Mouse (Mus musculus) ovary, adult 18-20 months (tissue): ENCODE data around the gene Fxr2.
"Not testable (repeated sequence)": the region's sequence is repeated elsewhere in the genome, so short reads cannot be mapped to it uniquely, and the experiment has no call there.

Source experiments
- DNase-seq: peaks from one replicate; pipeline ENCODE4 v3.0.0; 2022; ENCODE audit warnings: low spot score, mixed read lengths

The Fxr2 gene

DNA sequence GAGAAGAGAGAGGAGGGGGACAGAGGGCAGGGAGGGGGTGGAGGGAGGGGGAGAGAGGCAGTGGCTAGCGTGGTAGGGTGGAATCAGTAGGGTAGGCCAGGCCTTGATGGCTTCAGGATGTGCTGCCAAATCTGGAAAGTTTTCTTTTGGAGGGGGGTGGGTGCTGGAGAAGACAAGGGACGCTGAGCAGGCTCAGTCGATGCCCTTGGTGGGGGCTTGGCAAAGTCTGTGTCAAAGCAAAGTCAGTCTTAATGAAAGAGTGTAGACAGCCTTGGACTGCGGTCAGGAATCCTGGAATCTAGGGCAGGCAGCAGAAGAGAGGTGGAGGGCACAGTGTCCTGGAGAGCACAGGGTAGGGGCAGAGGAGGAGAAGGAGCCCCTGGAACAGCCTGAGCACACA, 21.9 kb upstream of the Fxr2 start:
- peak; percentile 73 for DNase-seq

DNA sequence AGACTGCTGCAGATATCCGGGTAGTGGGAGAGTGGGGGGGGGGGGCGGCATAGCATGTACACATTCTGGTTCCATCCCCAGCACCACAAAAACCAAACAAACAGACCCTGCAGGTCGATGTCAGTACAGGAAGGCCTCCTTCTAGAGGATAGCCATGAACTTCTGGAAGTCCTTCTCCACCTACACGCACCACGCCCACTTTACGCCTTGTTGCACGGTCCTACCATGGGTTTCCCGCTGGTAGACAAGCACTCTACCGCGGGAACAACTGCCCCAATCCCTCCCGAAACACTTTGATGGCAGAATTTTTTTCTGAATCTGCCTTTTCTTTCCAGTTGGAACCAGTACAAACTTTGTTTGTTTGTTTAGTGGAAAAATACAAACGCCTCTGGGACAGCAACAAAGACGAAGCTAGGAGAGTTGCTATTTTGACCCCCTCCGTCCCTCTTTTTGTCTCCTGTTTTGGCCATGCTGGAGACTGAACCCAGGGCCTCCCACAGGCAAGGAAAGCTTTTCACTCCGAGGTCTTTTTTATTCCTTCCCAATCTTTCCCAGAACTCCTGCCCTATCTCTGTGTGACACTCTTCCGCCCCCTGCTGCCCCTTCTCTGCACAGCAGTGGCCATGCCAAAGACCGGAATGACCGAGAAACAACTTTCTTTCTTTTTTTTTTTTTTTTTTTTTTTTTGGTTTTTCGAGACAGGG, 19.1 kb upstream of the Fxr2 start:
- peak; percentile 73 for DNase-seq

DNA sequence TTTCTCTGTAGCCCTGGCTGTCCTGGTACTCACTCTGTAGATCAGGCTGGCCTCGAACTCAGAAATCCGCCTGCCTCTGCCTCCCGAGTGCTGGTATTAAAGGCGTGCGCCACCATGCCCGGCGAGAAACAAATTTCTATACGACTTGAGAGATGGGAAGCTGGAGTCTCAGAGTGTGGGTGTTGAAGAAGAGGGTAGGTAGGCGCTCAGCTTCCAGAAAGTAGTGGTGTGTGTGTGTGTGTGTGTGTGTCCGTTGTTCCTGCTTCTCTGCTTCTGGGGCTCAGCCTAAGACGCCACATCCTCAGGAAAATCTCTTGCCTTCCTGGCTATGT, 18.6 kb upstream of the Fxr2 start:
- not testable (repeated sequence) for DNase-seq

DNA sequence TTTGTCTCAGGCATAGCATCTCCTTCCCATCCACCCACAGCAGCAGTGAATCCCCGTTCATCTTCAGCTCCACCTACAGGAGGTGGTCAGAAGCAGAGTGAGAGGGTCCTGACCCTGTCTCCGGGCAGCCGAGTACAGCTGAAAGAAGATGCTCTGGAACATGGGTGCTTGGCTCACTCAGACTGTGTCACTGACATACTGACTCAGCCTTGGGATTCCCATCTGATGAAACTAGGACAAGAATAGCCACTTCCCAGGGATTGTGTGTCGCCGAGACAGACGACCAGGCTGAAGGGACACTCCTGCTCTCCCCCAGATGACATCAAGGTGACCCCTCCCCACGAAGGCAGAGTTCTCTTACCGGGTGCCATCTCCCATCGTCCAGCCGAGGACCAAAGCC, 16.0 kb upstream of the Fxr2 start:
- DNase-seq: no peak

DNA sequence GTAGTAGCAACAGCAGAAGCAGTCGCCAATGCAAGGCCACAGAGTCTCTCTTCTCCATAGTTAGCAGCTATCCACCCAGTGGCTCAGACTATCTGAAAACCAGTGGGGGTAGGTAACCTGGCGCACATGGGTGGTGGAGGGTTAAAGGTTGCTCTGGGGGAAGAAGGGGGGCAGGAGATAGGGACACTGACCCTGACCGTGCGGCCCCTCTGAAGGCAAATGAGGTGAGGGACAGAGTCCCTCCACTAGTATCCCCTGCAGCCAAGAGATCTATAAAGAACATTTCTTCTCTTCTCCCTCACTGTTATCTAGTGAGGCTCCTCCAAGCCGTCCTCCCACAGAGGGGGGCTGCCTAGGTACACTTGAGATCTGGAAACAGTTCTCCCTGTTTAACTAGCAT, 15.0 kb upstream of the Fxr2 start, which contains the start of gene Shbg:
Gene Shbg (minus strand): TSS at position 101 of the 400 bp plus-strand sequence.
- no peak for DNase-seq

DNA sequence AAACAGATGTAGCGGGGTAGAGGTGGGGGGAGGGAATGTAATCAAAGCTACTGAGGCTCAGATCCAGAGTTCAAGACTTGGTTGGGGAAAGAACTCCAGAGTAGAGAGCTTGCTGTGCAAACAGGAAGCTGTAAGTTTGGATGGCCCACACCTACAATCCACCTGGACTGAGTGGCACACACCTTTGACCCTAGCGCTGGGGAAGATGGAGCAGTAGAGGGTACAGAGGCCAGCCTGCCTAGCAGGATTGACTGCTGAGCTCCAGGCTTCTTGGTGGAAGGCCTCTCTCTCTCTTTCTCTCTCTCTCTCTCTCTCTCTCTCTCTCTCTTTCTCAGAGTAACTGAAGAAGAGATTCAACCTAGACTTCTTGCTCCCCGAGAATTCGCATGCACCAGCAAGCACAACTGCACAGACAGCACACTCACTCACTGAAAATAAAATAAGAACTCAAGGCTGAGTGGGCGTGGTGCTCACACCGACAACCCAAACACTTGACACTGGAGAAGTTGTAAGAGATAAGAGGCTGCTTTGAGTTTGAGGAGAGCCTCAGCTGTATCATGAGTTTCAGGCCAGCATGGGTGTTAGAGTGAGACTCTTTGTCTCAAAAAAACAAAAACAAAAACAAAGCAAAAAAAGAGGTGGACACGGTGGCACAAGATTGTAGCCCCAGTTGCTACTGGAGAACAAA, 12.3 kb upstream of the Fxr2 start:
- DNase-seq: peak; percentile 53

DNA sequence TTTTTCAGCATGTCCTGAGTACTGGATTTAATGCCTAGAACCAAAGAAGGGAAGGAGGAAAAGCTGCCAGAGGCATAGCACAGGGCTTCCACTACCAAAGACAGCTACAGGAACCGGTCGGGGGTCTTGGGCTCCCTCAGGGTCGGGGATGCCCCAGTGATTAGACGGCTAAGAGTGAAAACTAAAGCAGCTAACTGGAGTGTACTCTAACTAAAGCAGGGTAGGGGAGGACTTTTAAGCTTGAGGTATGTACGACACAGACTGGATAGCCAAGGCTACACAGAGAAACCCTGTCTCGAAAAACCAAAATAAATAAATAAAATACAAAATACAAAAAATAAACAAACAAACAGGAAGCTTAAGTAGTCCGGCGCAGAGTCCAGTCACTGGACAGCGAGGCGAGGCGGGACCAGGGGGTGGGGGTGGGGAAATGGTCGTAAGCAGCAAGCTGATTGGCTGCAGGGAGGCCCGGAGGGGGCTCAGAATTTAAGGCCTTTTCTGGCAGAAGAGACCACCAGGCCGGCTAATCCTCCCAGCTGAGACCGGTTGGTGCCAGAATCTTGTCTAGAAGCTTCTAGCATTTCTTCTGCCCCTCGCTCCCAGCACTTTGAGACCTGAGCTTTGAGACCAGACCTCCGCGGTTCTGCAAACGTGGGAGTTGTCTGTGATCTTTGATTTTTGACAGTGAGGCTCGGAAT, 11.1 kb upstream of the Fxr2 start, which contains the start of gene Sat2:
Gene Sat2 (plus strand): TSS at position 454 of the 698 bp plus-strand sequence.
- no peak for DNase-seq

DNA sequence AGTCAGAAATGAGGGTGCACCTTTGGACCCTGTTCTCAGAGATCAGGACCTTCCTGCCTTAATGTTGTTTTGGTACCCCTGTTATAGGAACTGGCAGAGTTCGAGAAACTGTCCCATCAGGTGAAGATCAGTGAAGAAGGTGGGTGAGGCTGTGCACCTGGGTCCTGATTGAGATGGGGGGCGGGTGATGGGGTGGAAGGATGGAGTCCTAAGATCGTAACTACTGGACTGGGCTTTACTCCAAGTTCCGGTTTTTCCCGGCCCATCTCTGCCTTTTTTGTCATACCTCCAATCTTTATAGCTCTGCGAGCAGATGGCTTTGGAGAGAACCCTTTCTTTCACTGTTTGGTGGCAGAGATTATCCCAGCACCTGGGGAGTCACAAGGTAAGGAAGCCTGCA, 10.4 kb upstream of the Fxr2 start:
- DNase-seq: no peak

DNA sequence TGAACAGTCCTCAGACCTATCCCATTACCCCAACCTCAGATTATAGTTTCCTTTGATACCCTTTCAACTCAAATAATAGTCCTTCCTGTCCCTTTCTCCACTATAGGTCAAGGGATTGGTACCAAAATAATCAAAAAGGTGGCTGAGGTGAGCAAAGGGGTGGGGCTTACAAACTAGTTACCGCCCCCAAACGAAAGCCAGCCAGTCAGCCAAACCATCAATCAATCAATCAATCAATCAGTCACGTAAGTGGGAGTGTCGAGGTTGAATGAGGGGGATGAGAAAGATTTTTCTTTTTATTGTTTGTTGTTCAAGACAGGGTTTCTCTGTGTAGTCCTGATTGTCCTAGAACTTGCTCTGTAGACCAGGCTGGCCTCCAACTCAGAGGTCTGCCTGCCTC, 9.8 kb upstream of the Fxr2 start:
- DNase-seq: no peak

DNA sequence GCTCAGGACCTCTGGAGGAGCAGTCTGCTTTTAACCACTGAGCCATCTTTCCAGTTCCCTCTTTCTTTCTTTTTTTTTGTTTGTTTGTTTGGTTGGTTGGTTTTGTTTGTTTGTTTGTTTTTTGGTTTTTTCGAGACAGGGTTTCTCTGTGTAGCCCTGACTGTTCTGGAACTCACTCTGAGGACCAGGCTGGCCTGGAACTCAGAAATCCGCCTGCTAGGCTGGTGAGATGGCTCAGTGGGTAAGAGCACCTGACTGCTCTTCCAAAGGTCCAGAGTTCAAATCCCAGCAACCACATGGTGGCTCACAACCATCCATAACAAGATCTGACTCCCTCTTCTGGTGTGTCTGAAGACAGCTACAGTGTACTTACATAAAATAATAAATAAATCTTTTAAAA, 8.5 kb upstream of the Fxr2 start:
- DNase-seq: not testable (repeated sequence)

DNA sequence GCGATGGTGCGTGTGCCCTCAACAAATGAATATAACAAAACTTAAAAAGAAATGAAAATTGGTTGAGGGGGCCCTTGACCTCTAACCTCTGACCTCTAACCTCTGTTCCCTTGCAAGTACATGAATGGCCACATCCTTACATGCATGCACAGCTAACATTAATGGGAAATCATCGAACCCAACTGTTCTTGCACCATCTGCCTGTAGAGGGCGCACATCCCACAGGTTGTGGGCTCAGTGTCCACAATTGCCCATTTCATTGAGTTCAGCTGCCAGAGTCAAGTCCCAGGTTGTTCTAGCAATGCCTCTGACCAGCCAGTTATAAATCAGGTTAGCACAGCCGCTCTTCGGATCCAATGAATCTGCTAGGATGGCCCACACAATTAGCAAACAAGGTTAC, 4.5 kb upstream of the Fxr2 start:
- DNase-seq: no peak

DNA sequence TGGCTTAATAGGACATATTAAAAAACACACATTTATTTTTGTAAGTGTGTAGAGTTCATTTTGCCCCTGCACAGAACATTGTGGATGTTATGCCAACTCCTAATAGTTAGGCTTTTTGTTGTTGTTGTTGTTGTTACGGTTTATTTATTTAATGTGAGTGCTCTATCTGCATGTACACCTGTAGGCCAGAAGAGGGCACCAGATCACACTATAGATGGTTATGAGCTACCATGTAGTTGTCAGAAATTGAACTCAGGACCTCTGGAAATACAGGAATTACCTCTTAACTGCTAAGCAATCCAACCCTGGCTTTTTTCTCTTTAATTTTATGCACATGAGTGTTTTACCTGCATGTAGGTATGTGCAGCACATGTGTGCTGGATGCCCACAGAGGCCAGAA, 3.0 kb upstream of the Fxr2 start:
- DNase-seq: no peak

DNA sequence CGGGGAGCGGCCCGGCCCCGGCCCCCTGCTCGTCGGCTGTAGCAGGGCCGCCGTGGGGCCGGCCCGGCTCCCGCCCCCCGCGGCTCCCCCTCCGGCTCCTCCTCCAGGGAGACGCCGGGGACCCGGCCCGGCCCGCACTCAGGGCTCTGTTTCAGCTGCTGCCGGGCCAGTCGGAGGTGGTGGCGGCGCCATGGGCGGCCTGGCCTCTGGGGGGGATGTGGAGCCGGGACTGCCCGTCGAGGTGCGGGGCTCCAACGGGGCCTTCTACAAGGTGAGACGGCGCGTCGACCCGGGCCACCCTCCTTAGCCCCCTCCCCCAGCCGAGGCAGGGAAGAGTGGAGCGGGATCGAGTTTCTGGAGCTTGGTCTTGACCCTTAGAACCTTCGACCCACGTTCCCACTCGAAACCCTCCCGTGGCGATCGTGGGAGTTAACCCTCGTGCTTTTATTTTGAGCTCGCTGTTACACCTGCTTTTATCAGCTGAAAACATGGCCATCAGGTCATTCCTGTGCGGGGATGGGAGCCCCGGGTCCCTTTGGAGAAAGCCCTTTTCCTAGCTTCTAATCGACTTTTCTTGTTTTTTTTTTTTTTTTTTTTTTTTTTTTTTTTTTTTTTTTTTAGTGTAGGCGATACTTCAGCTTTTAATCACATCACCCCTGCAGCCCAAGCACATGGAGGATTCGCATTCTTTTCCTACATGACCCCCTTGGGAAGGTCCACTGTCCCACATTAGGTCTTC, 507 bp downstream of the Fxr2 start:
- DNase-seq: peak; percentile 62

DNA sequence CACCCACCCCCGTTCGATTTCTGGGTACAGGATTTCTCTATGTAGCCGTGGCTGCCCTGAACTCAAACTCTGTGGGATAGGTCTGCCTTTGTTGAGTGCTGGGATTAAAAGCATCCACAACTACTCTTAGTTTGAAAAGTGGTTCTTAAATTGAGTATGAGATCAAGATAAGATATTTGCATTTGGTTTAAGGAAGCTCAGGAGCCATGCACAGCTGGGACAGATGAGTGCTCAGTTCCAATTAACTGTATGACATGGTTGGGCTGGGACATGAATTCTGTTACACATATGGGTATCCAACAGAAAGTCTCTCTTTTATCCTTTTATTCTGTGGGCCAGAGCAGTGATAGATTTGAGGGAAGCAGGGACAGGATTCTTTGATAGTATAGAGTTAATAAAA, 2.7 kb downstream of the Fxr2 start:
- DNase-seq: no peak

DNA sequence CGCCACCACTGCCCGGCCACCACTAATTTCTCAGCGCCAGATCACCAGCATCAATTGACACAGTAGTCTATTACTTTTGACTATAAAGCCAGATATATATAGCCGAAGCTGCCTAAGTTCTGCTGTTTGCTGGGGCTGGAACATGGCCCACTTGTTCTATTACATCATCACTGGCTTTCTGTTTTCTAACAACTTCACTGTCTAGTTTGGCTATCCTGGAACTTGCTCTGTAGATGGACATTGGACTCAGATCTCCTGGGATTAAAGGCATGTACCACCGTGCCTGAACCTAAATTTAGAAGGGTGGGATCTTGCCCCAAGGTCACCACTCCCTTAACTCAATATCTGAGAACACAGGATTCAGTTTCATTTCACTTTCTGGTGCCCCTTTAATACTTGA, 13.1 kb downstream of the Fxr2 start:
- no peak for DNase-seq

DNA sequence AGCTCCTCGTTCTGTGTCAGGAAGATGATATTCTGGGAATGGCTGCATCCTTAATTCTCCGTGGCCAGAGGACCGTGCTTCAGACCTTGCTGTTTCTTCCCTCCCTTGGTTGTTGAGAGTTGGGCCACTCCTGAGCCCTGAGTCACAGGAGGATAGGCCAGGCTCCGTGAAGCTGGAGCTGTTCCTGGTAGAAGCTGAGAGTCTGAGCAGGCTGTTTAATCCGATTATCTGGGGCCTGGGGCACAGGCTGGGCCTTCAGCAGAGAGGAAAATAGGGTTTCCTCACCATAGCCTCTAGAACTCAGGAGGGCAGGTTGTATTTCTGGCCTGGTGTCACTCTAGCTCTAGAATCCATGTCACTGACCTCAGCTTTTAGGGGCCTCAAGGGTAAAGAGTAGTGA, 20.6 kb downstream of the Fxr2 start:
- DNase-seq: no peak

DNA sequence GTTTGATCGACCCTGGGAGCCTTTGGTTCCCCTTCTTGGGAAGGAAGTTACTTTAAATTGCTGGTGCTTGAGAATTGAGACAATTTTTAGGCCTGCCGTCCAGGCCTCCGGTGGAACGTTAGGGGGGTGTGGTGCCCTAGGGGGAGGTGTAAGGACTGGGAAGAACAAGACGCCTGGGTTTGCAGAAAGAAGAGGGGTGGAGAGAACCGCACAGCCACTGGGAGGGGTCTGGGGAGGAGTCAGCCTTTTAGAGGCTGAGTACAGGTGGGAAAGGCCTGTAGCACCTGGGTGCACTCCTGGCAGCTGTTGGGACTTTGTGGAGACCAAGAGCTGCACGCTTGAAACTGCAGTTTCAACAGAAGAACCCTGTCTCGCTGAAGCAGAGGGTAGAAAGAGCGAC, 22.0 kb downstream of the Fxr2 start:
- no peak for DNase-seq

DNA sequence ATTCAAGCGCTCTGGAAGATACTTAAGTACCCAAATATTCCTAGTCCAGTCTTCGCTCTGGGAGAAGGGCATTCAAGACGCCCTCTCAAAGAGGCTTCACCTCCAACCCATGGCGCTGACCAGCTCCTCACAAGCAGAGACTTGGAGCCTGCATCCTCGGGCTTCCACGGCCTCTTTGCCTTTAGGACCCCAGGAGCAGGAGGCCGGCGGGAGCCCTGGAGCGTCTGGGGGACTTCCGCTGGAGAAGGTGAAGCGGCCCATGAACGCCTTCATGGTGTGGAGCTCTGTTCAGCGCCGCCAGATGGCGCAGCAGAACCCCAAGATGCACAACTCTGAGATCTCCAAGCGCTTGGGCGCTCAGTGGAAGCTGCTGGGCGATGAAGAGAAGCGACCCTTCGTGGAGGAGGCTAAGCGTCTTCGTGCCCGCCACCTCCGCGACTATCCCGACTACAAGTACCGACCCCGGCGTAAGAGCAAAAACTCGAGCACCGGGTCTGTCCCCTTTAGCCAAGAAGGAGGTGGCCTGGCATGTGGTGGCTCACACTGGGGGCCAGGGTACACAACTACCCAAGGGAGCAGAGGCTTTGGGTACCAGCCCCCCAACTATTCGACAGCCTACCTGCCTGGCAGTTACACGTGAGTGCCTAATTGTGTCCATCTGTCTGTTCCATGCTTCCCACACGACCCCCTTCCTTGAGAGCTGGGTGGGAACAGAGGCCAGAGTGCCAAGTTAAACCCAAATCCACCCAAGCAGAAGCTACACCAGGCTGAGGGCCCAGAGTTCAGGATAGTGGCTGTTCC, 22.7 kb downstream of the Fxr2 start, which contains the start of gene Sox15:
Gene Sox15 (plus strand): TSS at position 51 of the 801 bp plus-strand sequence.
- no peak for DNase-seq

DNA sequence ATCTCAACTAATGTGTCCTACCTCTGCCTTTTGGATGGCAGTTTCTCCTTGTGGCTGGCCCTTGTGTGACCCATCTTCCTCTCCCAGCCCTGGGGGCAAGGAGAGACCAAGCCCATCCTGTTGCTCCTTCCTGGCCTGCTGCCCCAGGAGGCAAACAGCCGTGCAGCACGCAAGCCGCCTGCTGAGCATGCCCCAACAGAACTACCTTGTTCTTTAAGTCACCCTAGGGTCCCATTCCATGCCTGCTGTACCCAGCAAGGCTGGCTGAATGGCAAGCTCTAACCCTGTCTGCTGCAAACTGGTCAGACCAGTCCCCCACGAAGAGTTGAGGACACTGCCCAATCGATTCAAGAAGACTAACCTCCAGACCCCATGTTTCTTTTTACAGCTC, 23.3 kb downstream of the Fxr2 start:
- DNase-seq: no peak

DNA sequence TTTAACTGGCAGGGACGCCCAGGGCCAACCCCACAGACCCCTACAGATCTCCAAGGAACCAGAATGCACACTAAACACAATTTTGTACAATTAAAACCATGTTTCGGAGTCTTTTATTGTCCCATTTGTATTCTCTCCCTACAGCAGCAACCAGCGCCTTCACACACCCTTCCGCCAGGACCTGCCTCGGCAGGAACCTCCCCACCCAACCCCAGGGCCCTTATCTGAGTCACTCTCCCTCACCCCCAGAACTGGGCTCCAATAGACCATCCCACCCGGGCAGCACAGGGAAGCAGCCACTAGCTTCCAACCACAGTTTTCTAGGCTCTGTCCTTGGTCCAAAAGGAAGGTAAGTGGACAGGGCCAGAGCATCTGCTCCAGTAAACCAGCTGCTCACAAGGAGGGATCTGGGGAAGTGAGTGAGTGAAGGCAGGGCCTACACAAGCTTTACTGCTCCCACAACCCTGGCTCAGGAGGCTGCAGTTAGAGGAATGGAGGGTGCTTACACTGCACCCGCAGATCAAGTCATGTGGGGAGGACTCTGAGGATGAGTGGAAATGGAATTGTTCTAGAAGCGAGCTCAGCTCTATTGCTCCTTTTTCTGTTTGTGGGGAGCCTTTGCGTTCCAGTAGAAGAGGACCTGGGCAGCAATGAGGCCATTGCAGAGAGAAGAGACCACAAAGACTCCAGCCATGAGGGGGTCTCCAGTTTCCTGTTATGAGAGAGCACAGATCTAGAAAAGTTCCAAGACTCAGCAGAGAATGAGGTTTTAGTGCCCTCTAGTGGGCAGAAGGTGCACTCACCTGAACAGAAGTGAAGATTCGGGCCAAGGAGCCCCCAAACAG, 24.0 kb downstream of the Fxr2 start:
- no peak for DNase-seq

DNA sequence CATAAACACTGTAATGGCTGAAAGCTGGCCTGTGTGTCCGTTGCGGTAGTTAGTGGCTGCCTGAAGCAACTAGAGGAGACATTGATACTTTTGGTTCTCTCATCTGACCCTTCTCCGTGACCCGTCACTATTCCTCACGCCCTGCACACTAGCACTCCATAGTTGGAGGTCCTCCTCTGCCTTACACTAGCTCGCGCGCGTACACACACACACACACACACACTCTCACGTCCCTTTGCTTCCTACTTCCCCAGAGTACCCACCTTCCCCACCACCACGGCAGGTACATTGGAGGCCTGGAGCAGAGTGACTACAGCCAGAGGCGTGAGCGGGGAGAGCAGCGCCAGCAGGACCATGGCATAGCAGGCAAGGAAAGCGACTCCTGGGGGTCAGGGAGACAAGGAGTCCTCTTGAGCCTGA, 24.7 kb downstream of the Fxr2 start:
- no peak for DNase-seq
